Mouse (Mus musculus) heart, embryonic 14.5 days (tissue): ENCODE results near the gene Arsk. TPM values are rescaled to one million over a fixed set of nuclear protein-coding genes. Genes with fewer than 3 reads are reported as not detected.

Source experiments
- ATAC-seq: fragments of 200-750 bp; cut with Nextera tagmentation; 2 replicates; pipeline ENCODE4 v1.8.0; 2017; ENCODE audit warnings: low read depth, moderate TSS enrichment; ENCODE audit not compliant: insufficient number of reproducible peaks, insufficient read depth, low FRiP score
- H3K27ac ChIP-seq, 2 experiments: fragments of 200-500 bp in 1 of 2; fragments of 300-500 bp in 1 of 2; sonication (generic) in 1 of 2; replicated peaks in 1 of 2; 2 replicates each; pipeline ENCODE4 v1.5.1; 2012 to 2014; ENCODE audit warnings: low read depth in 2 of 2, low read length in 2 of 2, control low read depth in 1 of 2, mild to moderate bottlenecking in 1 of 2, mixed read lengths in 1 of 2; ENCODE audit not compliant: control insufficient read depth in 1 of 2, insufficient read depth in 1 of 2
- H3K27me3 ChIP-seq: fragments of 300-500 bp; sonication (generic); 2 replicates; pipeline ENCODE4 v1.6.1; 2014; ENCODE audit warnings: mild to moderate bottlenecking, low read length, control low read depth; ENCODE audit not compliant: control insufficient read depth, insufficient read depth
- H3K36me3 ChIP-seq: fragments of 300-500 bp; sonication (generic); 2 replicates; pipeline ENCODE4 v1.6.1; 2014; ENCODE audit warnings: mild to moderate bottlenecking, control low read depth, low read length, mixed read lengths; ENCODE audit not compliant: control insufficient read depth, insufficient read depth
- H3K4me1 ChIP-seq, 2 experiments: fragments of 200-500 bp in 1 of 2; fragments of 300-500 bp in 1 of 2; sonication (generic) in 1 of 2; 2 replicates each; pipeline ENCODE4 v1.6.1; 2012 to 2014; ENCODE audit warnings: low read length in 2 of 2, control low read depth in 1 of 2, mixed read lengths in 1 of 2; ENCODE audit not compliant: control insufficient read depth in 2 of 2, insufficient read depth in 2 of 2
- H3K4me2 ChIP-seq: fragments of 300-500 bp; sonication (generic); 2 replicates; pipeline ENCODE4 v1.6.1; 2014; ENCODE audit warnings: mild to moderate bottlenecking, low read length
- H3K4me3 ChIP-seq, 2 experiments: fragments of 200-500 bp in 1 of 2; fragments of 300-500 bp in 1 of 2; sonication (generic) in 1 of 2; 2 replicates each; pipeline ENCODE4 v1.5.1; 2012 to 2014; ENCODE audit warnings: low read length in 2 of 2, mild to moderate bottlenecking in 2 of 2, control low read depth in 1 of 2, low read depth in 1 of 2, moderate library complexity in 1 of 2; ENCODE audit not compliant: control insufficient read depth in 1 of 2, insufficient read depth in 1 of 2
- H3K9ac ChIP-seq: fragments of 300-500 bp; sonication (generic); 2 replicates; pipeline ENCODE4 v1.6.1; 2014; ENCODE audit warnings: mild to moderate bottlenecking, low read length
- H3K9me3 ChIP-seq: fragments of 300-500 bp; sonication (generic); 2 replicates; pipeline ENCODE4 v1.6.1; 2016; ENCODE audit warnings: low read length, control low read depth; ENCODE audit not compliant: control insufficient read depth
- WGBS: fragments of 180-500 bp; shearing (Covaris S2); extraction: QIAGEN DNeasy Blood & Tissue Kit; methylation state at CpG from one replicate; pipeline ENCODE4 v1.1.7; 2014; 5-methylcytosine and 5-hydroxymethylcytosine counted together
- polyA plus RNA-seq: library from polyadenylated mRNA; unstranded; fragments of >200 nt; fragmentation: Nextera tagmentation; extraction: Ambion mirVana; gene quantifications from 2 replicates; pipeline ENCODE4 v1.2.1, GENCODE M21; 2014

Arsk gene
- polyA plus RNA-seq, 1 experiment from 2014 or later = 3.5 TPM

GRCm38 (mm10) chr13:76021782-76022181 lies 76.7 kb downstream of the Arsk start:
- Histone ChIP-seq H3K27me3 (no peaks in the 10 kb centered on the region), H3K9me3 (no peaks in the 10 kb centered on the region), H3K4me2 (no peak overlapping the region), H3K4me1 (peaks cover under 1 to 9% of the 10 kb centered on the region in 2 experiments; a peak in 3 of 4 replicates), H3K9ac (no peak overlapping the region), H3K27ac (no peak overlapping the region), H3K4me3 (no peak overlapping the region), H3K36me3 (no peaks in the 10 kb centered on the region)
- no peak for ATAC-seq
- WGBS = 92% methylated on average over 2 of the region's 2 CpGs

DNA sequence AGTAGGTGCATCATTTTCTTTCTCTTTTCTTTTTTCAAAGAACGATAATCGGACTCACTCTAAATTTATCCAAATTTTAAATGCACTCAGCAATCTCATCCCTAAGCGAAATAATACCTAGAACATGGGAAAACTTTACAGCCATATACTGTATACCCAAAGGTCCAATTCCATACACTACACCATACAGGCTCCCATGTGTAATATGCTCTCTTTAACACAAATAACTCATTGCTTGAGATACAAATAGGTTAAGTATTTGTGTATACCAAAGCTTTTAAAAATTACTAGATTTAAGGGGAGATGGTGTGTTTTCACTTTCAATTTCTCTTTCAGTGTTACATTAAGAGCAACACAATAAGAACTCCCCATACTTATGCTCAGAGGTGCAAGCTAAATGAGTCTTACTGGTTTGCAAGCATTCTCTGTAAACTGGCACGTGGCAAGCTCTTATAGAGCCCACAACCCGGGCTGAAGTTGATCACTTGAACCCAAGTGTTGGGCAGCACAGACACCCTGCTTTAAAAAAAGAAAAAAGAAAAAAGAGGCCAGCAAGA lies 79.5 kb downstream of the Arsk start:
- no peaks in the 10 kb centered on the region for H3K27me3 ChIP-seq
- H3K4me1 ChIP-seq = peaks cover 2 to 9% of the 10 kb centered on the region in 2 experiments; a peak in 3 of 4 replicates
- 44% methylated on average over 5 of the region's 5 CpGs for WGBS
- ATAC-seq = peak; percentile 7; the same call in 1 of the 2 replicates
- H3K9me3 ChIP-seq = no peaks in the 10 kb centered on the region
- H3K9ac ChIP-seq = peak overlapping the region; percentile 64
- peak overlapping the region; percentile 82 for H3K4me2 ChIP-seq
- H3K27ac ChIP-seq = no peak overlapping the region
- H3K4me3 ChIP-seq = peak overlapping the region; percentile 77 to 81; a peak in 3 of 4 replicates
- H3K36me3 ChIP-seq = no peaks in the 10 kb centered on the region

DNA sequence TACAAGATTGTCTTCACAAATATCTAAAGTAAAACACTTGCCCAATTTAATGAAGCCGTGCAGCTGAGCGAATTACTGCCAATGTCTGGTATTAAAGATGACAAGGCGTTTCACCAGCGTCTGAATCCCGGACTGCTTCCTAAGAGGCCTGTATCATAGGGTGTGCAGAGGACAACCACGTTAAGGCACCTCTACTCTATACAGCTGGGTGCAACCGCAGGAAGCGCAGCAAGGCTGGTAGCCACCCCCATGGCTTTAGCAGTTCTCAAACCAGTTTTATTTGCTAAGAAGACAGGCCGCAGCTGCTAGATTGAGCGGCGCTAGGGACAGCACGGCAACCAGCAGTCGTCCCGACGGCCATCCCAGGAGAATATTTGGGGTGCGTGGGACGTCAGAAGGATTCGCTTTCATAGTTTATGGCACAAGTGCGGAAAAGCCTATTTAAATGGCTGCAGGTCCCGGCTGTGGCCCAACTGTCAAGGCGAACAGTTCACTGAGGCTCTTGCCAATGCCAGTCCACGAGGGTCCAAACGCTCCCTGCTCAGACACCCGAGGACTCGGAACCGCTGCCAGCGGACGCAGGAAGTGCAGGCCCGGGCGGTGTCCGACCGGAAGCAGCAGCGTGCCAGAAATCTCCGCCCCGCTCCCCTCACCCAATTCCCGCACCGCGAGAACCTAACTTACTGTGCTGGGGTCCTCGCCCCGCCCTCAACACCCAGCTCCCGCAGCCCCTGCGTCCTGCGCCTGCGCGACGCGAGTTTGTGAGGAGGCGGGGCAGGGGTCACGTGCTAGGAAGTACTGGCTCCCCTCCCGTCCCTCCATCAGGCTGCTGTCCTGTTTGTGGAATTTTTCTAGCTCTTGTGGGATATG lies 80.3 kb downstream of the Arsk start, which contains the start of gene Rfesd:
TSS of gene Rfesd (minus strand) at position 746 of the 870 bp plus-strand sequence.
- under 1% methylated on average over 50 of the region's 50 CpGs for WGBS
- Histone ChIP-seq H3K9ac (peak within 1 kb of the TSS; percentile 96), H3K4me3 (peak within 1 kb of the TSS; percentile 77 to 81), H3K27ac (peak within 1 kb of the TSS; percentile 96), H3K36me3 (no peaks in the 10 kb centered on the region), H3K9me3 (no peaks in the 10 kb centered on the region), H3K27me3 (no peaks in the 10 kb centered on the region), H3K4me2 (peak within 1 kb of the TSS; percentile 82), H3K4me1 (peaks cover 2 to 9% of the 10 kb centered on the region in 2 experiments; a peak in 3 of 4 replicates)
- peak; percentile 100 for ATAC-seq

- Histone ChIP-seq H3K36me3 (no peaks in the 10 kb centered on the region), H3K4me1 (peaks cover 2 to 9% of the 10 kb centered on the region in 2 experiments; a peak in 3 of 4 replicates), H3K27me3 (no peaks in the 10 kb centered on the region), H3K4me2 (peak overlapping the region; percentile 82), H3K27ac (peak overlapping the region; percentile 96; a peak in 3 of 4 replicates), H3K9me3 (no peaks in the 10 kb centered on the region), H3K9ac (peak overlapping the region; percentile 96), H3K4me3 (peak overlapping the region; percentile 77 to 81; a peak in 3 of 4 replicates)
- WGBS = 61% methylated on average over 4 of the region's 4 CpGs
- no peak for ATAC-seq
These were observed 81.0 kb downstream of the Arsk start for GRCm38 (mm10) chr13:76017465-76017864.

- no peak overlapping the region for H3K27ac ChIP-seq
- ATAC-seq = no peak
- WGBS = 35% methylated on average over 2 of the region's 2 CpGs
These were observed 83.9 kb downstream of the Arsk start for GRCm38 (mm10) chr13:76014511-76014910.

More at GRCm38 (mm10) chr13:76014511-76014910, 83.9 kb downstream of the Arsk start:
- H3K9ac ChIP-seq = no peak overlapping the region
- peaks cover 2 to 9% of the 10 kb centered on the region in 2 experiments; a peak in 3 of 4 replicates for H3K4me1 ChIP-seq
- H3K36me3 ChIP-seq = no peaks in the 10 kb centered on the region
- H3K4me3 ChIP-seq = no peak overlapping the region
- H3K9me3 ChIP-seq = no peaks in the 10 kb centered on the region
- H3K4me2 ChIP-seq = no peak overlapping the region
- H3K27me3 ChIP-seq = no peaks in the 10 kb centered on the region

Other genes starting within 250 kb of the Arsk start
- gene Rhobtb3, start 154.7 kb downstream of the Arsk start, polyA plus RNA-seq = 34.5 and 35.0 TPM in 2 replicates
- gene Spata9, start 131.5 kb downstream of the Arsk start, polyA plus RNA-seq = 0.46 TPM in 1 of 2 replicates, not detected in the other
- gene Rfesd, start 79.9 kb downstream of the Arsk start, polyA plus RNA-seq = 15.3 and 15.8 TPM in 2 replicates
- not detected in 2 replicates for gene Gpr150, start 41.7 kb downstream of the Arsk start, polyA plus RNA-seq
- gene Ttc37, start 74 bp upstream of the Arsk start, polyA plus RNA-seq = 9.9 and 11.5 TPM in 2 replicates
- not detected in 2 replicates for gene Fam81b, start 206.4 kb upstream of the Arsk start, polyA plus RNA-seq